Mouse (Mus musculus) CD8-positive naive resting alpha-beta T cell, adult 2 months (primary cell): ENCODE results near the gene Olfr402.
"Not testable (repeated sequence)": the region's sequence is repeated elsewhere in the genome, so short reads cannot be mapped to it uniquely, and the experiment has no call there.

Source experiments
- DNase-seq, 2 experiments: peaks; one replicate each; pipeline ENCODE4 v3.0.0; 2022; ENCODE audit warnings: low read depth in 2 of 2, low spot score in 2 of 2

The Olfr402 gene

GRCm38 (mm10) chr11:74153229-74153628 is at the start of gene Olfr402:
TSS of gene Olfr402 (plus strand) at chr11:74153529.
- no peak for DNase-seq

GRCm38 (mm10) chr11:74105066-74105465 is 48.3 kb upstream of the Olfr402 start:
- no peak for DNase-seq

- DNase-seq, result no peak
Measured at GRCm38 (mm10) chr11:74113412-74113811, 39.9 kb upstream of the Olfr402 start, which contains the start of gene Olfr401. TSS of gene Olfr401 (plus strand) at chr11:74113712.

- not testable (repeated sequence) for DNase-seq
Measured at GRCm38 (mm10) chr11:74140001-74140400, 13.3 kb upstream of the Olfr402 start.

GRCm38 (mm10) chr11:74145866-74146265 is 7.5 kb upstream of the Olfr402 start:
- no peak for DNase-seq

- DNase-seq, result no peak
Measured at GRCm38 (mm10) chr11:74168771-74169170, 15.4 kb downstream of the Olfr402 start.

- no peak for DNase-seq
Measured at GRCm38 (mm10) chr11:74183168-74183567, 29.8 kb downstream of the Olfr402 start.

GRCm38 (mm10) chr11:74183745-74184144 is 30.4 kb downstream of the Olfr402 start:
- DNase-seq, result no peak

- no peak for DNase-seq
Measured at GRCm38 (mm10) chr11:74185949-74186348, 32.6 kb downstream of the Olfr402 start, which contains the start of gene Olfr403. TSS of gene Olfr403 (plus strand) at chr11:74186249.
